Mouse (Mus musculus): ENCODE measurements around the gene Nav2.

Nav2 gene

DNA sequence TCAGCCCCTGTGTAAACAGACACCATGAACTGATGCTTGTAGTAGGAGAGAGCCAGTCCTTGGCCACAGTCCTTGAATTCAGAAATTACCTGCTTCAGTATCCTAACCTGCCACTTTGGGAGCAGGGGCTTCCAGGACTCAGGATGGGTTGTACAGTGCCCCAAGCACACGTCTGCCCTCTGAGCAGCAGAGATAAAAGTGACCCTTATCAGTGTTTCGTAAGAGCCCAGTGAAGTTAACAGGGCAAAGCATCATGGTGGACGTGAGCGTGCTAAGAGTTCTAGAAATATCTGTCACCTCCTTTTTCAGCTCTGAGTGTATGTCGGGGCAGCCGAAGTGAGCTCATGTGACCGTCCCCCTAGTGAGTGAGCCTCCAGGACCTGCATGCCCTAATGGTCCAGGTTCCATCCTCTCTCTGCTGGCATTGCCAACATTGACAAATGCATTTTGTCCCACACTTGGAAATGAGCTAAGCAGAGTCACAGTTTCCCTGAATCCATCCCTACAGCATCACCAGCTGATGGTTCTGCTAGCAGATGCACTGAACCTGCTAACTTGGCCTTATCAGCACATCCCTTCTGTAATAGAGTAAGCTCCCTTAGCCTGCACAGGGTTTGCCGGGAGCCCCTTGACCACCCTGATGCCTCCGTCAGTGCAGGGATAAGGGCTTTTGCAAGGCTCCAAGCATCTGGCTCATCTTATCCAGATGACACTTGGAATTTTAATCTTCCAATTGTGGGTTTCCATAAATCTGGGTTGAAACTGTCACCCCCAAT lies 418.6 kb downstream of the Nav2 start:
- WGBS = 86% methylated on average over 9 of the region's 9 CpGs

DNA sequence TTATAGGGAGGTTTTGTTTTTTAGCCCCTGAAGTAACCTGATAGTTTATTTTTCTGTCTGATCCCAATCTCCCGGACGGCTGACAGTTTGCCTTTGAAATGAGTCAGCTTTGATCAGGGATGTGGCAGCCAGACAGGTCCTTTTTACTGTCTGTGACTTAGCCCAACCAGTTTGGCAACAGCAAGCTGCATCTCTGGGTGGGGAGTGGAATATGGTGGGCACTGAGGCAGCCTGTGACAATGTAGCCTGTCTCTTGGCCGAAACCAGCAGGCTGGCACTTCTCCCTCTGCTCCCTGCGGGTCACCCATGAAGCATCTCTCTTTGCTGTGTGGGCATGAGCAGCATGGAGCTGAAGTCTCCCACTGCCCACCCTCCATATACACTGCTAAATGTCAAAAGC lies 421.7 kb downstream of the Nav2 start:
- 28% methylated on average over 4 of the region's 4 CpGs for WGBS

DNA sequence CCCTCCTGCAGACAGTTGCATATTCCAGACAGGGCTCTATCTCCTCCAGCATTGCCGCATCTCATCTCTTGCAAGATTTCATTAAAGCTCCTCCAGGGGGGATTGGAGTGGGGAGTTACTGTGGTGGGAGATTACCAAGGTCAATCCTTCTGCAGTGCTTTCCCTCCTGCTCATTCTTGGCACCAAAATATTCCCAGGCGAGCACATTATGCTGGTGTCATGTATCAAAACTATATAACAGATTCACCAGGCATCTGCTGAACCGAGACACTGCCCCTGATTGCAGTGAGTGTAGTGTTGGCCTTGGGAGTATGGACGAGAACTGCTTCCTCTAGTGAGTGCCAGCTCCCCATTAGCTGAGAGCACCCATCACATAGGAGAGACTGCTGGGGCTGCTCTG lies 423.4 kb downstream of the Nav2 start:
- 56% methylated on average over 4 of the region's 4 CpGs for WGBS

DNA sequence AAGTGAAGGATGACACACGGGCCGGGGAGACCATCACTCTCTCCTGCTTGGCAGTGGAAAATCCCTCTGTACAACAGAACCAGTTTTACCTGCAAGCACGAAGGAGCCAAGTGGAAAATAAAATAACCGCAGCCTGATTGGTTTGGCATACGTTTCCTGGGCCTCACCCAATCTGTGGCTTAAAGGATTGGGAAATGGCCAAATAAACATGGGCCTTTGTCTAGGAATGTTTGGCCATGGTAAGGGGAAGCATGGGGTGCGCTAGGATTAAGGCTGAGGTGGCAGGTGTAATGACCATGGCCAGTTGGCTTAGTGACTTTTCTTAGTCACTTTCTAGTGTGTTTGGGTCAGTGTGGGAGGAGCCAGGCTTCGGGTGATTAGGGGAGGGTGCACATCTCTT lies 424.1 kb downstream of the Nav2 start:
- WGBS = 65% methylated on average over 7 of the region's 7 CpGs

DNA sequence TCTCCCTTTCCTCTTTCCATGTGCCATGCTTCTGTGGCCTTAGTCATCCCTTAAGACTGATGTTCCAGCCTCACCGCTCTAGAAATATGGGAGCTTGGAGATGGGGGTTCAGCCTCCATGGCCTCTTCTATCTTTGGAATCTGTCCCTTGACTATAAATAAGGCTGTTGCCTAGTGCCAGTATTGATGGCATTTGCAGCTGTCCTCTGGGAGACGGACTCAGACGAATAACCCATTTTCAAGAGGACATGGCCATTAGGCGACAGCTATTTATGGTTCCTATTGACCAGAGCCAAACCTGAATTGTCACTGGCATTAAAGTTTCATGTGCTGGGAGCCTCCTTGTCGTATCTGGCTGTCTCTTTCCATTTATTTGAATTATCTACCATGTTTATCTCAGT lies 425.6 kb downstream of the Nav2 start:
- 53% methylated on average over 5 of the region's 5 CpGs for WGBS

DNA sequence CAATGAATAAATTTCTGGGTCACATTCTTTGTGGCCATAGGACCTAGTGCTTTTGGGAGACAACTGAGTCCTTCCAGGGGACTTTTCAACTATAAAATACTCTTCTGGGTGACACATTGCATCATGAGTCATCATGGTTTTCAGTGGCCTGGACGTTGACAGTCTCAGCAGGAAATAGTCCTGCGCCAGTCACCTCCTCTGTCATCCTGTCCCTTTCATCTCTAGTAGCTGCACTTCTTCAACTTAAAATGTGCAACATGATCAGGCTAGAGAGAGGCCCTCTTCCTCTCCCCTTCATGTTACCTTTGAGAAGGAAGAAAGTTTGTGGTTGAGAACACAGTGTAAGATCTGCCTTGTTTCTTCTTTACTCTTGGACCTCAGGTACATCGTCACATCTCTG lies 426.5 kb downstream of the Nav2 start:
- WGBS = 63% methylated on average over 3 of the region's 3 CpGs

DNA sequence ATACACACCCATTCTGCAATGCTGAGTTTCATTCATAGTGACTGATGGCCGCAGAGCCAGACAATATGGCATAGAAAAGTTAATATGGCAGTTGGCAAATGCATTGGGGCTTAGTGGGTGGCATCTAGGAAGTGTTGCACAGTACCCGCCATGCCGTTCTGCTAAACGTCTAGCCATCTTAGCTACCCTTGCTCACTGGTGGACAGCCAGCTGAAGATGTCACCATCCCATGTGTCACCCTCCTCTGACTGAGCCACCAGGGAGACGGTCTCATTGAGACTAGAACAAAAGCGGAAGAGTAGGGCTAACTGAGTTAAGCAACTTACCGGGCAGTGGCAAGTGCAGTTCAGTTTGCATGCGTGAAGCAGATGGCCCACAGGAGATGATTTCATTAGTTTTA lies 428.2 kb downstream of the Nav2 start:
- 61% methylated on average over 8 of the region's 8 CpGs for WGBS

DNA sequence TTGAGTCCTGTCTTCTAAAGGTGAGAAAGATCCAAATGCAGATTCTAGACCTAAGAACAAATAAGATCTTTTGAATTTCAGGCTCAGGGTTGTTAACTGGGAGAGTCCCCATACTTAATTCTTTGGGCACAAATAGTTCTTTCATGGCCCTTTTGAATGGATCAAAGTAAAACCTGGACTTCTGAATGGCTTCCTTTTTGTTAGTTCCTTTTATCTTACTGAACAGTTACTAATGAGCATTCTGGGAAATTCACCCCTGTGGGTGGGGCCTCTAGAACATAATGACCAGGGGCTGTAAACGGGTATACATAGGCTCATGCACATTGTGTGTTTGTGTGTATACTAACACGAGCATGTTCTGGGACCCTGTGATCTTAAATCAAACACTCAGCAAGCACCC lies 429.2 kb downstream of the Nav2 start:
- 29% methylated on average over 2 of the region's 2 CpGs for WGBS

DNA sequence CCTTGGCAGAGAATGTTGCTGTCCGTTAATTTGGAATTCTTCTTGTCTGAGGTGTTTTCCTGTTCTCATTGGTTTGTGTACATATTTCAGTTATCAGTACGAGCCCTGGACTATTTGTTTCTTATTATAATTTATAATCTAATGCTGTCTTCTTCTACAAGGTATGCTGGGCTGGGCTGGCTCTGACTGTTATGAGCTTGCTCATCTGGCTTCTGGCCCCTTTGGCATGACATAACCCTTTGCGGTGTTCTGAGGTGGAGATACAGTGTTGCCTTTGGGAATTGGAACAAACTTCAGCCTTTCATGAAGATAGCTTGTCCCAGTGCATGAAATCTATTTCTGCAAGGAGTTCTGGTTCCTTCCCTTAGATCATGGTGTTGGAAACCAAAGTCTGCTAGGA lies 431.4 kb downstream of the Nav2 start:
- 62% methylated on average over 3 of the region's 3 CpGs for WGBS

DNA sequence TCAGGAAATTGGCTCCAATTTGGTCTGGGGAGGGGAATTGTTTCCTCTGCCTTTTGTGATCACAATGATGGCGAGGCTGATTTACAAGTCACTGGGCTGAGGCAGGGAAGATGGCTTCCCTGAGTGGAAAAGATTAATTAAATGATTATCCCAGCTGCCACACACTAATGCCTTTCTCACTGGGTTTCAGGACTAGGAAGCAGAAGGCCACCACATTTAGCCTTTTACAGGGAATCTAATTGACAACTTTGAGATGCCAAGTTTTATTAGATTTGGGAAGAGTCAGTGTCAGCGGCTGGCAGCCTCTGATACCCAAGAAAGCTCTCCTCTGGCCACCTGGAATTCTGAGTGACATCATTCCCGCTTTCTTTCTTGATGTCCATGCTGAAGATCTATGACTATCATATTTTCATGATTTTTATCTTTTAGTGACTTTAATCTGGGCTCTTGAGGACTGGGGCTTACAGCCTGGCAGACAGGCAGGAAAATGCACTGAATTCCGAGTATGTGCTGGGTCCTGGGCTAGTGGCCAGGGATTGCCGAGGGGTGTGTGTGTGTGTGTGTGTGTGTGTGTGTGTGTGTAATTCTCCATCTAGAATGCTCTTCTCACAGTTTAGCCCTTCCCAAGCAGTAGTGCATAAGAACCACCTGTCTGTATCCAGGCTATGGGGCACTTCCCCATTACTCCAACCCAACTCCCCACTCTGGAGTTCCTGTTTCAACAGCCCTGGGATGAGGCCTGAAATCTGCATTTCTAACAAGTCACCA lies 432.8 kb downstream of the Nav2 start:
- 54% methylated on average over 5 of the region's 5 CpGs for WGBS

DNA sequence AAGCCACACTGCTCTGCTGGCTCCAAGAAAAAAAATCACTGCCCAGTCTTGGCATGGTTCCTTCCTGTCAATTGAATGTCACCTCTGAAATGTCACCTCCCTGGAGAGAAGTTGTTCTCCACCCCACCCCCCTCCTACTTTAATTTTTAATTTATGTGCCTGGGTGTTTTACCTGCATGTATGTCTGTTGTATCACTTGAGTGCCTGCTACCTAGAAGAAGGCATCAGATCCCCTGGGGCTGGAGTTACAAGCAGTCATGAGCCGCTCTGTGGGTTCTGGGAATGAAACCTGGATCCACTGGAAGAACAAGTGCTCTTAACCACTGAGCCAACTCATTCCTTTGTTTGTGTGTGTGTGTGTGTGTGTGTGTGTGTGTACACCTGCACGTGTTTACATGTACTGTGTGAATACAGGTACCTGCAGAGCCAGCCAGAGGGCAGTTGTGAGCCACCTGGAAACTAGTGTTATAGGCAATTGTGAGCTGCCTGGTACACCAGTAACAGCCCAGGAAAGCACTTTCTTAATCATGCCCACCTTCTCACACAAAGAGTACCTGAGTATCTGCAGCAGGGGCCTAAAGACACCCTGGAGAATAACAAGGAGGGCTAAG lies 433.5 kb downstream of the Nav2 start:
- 90% methylated on average over 2 of the region's 2 CpGs for WGBS

DNA sequence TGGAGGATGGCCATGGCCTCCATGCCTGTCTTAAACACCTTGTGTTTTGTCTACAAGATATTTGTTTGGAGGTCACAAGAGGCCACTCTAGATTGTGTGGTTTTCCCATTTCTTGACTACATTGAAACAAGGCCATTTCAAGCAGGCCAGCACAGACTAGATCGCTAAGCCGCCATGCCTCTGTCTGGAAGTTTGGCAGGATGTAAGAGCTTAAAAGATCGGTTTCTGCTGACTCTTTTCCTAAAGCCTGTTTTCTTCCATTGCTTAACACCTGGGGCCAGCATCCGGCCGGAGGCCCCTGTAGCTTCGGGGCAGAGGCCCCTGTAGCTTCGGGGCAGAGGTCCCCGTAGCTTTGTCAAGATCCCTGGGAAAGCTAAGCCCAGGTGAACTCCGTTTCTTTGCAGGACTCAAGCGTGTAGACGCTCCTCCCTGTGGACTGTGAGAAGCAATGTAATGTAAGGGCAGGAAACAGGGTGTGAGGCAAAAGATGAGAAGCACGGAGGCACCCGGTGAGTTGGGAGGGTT lies 434.1 kb downstream of the Nav2 start:
- WGBS = 42% methylated on average over 13 of the region's 13 CpGs

DNA sequence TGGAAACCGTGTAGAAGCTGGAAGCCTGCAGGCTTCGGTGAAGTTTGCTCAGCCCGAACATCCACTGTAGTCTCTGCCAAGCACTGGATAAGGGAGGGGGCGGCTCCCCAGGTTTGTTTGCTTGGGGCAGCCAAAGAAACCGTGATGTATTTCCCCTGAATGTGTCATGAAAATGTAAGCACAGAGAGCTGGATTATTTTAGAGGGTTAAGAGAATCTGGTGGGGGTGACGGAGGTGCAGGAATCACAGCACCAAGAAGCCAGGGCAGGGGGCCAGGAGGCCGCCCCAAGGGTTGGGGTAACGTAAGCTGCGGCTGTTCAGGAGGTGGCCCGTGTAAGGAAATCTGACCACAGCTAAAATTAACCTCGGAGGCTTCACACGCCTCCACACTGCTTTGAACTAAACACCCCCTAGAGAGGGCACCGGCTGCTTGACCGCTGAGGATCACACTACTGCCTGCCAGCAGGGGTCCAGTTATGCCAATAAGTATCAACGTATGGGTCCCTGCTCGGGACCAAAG lies 434.6 kb downstream of the Nav2 start:
- WGBS = 21% methylated on average over 16 of the region's 16 CpGs

DNA sequence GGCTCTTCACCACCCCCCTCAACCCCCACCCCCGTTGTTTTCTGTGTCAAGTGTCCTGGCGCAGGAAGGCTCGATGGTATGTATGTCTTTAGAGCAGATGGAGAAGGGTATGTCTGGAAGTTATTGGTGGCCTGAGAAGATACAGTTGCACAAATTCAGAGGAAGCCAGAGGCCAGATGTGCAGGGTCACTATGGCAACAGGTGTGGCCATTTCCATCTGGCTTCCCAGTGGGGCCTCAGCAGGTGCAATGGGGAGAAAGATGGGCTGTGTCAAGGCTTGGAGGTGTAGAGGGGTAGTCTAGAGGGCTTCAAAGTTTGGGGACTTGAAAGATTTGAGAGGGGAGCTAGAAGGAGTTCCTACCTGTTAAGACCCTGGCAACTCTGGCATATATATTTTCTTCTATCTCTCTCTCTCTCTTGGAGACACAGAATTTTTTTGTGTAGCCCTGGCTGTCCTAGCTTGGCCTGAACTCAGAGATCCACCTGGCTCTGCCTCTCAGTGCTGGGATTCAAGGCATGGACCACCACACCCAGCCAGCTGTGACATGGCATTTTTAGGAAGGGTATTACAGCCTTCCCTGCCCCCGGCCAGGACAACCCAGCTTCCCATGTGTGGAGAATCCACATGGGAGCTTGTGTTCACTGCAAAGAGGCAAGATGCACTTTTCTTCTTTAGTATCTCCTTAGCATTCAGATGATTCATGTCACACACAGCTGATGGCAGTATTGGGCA lies 435.4 kb downstream of the Nav2 start:
- 70% methylated on average over 4 of the region's 4 CpGs for WGBS

DNA sequence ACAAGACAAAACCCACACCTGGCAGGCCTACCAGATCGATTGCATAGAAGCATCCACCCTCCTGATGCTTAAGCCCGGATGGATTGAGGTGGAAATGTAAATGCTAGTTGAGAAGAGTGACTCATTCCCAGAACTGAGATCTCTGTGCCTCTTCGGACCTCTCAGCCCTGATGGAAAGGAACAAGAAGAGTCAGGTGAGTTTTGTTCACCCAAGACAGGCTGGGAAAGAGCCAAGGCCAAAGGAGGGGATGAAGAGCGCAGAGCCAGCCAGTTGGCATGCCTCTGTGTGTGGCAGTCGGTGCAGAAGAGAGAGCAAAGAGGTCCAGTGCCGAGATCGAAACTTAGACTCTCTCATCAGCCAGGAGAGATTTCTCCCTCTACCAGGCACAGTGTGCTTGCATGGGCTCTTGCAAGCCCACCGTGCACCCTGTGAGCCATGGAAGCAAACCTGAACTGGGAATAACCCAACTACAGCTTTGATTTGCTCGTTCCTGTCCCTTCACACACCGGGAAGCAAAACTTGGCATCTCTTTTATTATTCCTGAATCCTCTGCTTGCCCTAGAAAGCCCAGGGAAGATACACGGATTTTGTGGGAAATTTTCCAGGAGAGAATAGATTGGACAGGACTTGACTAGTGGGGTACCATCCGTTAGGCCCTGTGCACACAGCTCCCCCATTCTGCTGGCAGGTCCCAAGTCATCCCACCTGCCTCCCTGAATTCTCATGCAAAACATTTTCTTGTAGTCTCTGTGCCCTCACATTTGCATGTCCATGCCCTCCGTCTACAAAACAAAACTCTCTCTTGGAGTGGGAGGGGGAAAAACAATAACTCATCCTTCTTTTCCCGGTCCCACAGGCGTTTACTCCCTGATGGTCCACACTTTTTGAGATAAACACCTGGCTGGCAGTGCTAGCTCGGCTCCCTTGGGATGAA lies 439.1 kb downstream of the Nav2 start:
- 40% methylated on average over 16 of the region's 16 CpGs for WGBS

DNA sequence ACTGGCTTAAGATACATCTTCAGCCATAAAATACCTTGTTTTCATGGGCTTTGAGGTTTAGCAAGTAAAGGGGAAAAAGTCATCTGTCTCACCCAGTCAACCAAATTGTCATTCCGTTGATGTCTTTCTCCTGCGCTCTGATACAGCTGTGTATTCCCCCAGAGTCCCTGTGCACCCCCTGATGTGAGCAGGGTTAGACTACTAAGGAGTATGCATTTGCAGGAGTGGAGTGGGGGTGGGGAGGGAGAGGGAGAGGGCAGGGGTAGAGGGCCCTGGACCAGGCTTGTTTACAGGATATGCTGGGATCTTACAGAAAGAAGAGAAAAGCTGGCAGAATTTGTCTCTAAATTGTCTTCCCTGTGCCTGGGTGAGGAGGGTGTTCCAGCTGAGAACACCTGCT lies 440.1 kb downstream of the Nav2 start:
- WGBS = 78% methylated on average over 2 of the region's 2 CpGs

DNA sequence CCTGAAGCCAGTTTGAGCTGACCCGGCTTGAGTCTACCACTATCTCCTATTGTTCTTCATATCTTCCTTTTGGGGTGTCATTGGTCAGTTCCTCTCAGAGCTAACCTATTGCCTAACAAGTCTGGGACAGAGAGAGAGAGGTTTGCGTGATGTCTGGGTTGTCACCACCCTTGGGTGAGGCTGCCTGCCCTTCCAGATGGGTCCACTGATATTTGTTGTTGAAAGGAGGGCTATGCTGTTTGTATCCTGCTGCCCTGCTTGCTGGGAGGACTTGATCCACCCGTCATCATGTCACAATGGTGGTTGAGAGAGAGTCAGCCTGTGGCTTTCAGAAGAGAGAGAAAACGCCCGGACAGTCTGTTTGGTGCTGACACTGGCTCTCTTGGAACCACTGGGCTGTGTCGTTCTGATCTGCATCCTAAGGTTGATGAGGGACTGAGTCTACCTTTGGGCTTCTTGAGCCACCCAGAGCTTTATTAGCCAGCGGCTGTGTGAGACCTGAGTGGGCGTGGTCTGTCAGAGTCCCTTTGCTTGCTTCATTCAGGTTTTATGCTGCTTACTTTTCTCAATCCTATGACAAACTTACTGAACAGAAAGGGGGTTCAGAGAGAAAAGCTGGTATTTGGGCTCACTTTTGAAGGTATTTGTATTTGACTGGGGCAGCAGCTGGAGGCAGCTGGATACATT lies 441.9 kb downstream of the Nav2 start:
- WGBS = 87% methylated on average over 8 of the region's 8 CpGs

DNA sequence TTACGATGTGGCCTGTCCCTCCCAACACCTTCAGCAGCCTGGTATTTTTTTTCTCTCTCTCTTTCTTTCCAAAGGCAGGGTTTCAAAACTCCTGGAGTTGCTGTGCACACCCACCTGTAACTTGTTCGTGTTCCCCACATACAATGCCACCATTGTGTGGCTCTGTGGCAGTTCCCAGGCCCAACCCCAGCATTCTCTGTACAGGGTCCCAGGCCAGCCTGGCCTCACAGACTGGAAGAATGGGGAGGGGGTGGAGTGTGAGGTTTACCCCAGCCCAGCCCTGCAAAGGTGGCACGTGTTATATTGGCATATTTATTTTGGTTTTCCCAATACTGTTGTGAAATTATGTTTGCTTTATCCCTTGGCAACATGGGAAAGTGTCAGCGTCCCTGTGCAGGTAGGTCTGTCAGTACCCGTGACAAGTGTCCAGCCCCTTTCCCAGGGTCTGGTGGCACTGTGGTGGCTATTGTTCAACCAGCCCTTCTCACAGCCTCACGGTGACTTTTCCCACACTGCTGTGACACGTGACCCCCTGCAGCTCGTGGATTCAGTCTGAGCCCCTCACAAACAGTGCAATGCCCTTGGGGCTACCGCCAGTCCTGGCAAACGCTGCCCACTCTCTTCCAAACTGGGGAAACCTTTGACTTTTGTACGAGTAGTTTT lies 443.2 kb downstream of the Nav2 start:
- WGBS = 46% methylated on average over 11 of the region's 11 CpGs

DNA sequence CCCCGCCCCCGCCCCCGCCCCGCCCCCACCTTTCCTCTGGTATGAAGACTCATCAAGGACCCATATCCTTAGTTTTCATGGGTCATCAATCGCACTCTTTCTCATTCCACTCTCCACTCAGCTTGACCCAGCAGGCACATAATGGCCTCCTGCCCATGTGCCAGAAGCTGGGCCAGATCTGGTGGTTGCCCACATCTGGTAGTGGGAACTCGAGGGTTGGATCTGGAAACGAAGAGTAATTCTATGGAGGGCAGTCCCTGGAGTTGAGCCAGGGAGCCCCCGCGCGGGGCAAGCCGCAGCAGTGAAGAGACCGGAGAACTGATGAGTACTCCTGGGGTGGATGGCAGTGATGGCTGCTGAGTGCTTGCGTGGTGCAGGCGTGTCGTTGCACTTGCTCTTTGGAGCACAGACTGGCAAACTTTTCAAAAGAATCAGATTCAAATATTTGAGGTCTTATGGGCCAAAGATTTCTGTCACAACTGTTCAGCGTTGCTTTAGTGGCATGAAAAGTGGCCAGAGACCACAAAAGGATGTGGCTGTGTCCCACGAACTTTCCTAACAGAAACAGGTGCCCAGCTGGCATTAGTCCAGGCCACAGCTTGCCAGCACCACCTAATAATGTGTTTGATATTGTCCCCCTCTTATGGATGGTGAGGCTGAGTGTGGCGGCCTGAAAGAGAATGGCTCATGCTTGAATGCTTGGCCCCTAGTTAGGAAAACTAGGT lies 449.1 kb downstream of the Nav2 start:
- 77% methylated on average over 18 of the region's 18 CpGs for whole genome bisulfite sequencing
